In the genomic region with DNA sequence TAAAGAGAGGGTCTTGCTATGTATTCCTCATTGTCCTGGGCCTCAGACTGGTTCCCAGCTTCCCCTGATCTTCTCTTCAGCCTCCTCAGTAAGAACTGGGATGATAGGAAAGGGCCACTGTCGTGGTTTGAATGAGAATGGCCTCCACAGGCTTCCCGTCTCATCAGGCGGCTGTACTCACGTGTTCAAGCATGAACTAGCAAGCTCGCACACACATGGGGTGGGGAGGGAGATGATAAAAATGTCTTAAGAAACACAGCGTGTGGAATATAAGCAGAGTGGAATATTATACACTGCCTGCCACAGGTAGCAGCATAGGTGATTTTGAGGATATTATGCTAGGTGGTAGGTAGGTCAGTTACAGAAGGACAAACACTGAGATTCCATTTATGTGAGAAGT, we compare ENCODE assay signal across 7 mouse cellular contexts. TPM values are rescaled to one million over a fixed set of nuclear protein-coding genes. Genes with fewer than 3 reads are reported as not detected.
DNase-seq lines count a peak whose midpoint lies in the region; ATAC-seq and TF ChIP-seq lines count a peak whose summit lies in the region.

No protein-coding gene starts in this region.

- no peak for TF ChIP-seq CTCF in lung, embryonic 14.5 days (IDR thresholded peaks at IDR 0.05; ENCODE audit: low read depth)
- TF ChIP-seq CTCF in olfactory bulb, adult 2 months (IDR thresholded peaks at IDR 0.05; ENCODE audit: insufficient read depth, low read depth, low read length): no peak

- 0 out of 2 replicates have a peak, but pooled peaks cover 4% of the 10 kb centered on the region for H3K4me1 ChIP-seq in lung, embryonic 14.5 days (ENCODE audit: insufficient read depth)
- peaks cover 20% of the 10 kb centered on the region for H3K4me1 ChIP-seq in embryonic facial prominence, embryonic 15.5 days
- peaks cover 19% of the 10 kb centered on the region for H3K4me1 ChIP-seq in limb, embryonic 10.5 days
- peaks cover 16% of the 10 kb centered on the region for H3K4me1 ChIP-seq in olfactory bulb, adult 2 months (ENCODE audit: control insufficient read depth, insufficient read depth, low read length)

- peak overlapping the region; percentile 63; the same call in 1 of the 2 replicates for H3K9ac ChIP-seq in lung, embryonic 14.5 days
- H3K9ac ChIP-seq in embryonic facial prominence, embryonic 15.5 days: no peak overlapping the region

- no peak for DNase-seq in lung, embryonic 14.5 days
- no peak for DNase-seq in lung, postnatal 36 days
- DNase-seq in limb, embryonic 10.5 days (ENCODE audit: low spot score): no peak
- DNase-seq in adrenal gland, postnatal 36 days: no peak
- DNase-seq in left cerebral cortex, adult 18-20 months (ENCODE audit: low spot score in 2 of 2): no peak

- peak overlapping the region; percentile 48 for H3K4me3 ChIP-seq in lung, embryonic 14.5 days (ENCODE audit: low read depth, low read length)
- H3K4me3 ChIP-seq in embryonic facial prominence, embryonic 15.5 days (replicated peaks): peak overlapping the region; percentile 49
- peak overlapping the region; percentile 64 for H3K4me3 ChIP-seq in limb, embryonic 10.5 days
- no peak overlapping the region for H3K4me3 ChIP-seq in olfactory bulb, adult 2 months (ENCODE audit: insufficient read depth, low read depth, low read length)

- H3K4me2 ChIP-seq in lung, embryonic 14.5 days: peak overlapping the region; percentile 78
- H3K4me2 ChIP-seq in embryonic facial prominence, embryonic 15.5 days (replicated peaks): peak overlapping the region; percentile 76

- no peak overlapping the region for H3K27ac ChIP-seq in lung, embryonic 14.5 days (ENCODE audit: low read depth)
- 0 out of 2 replicates have a peak overlapping the region, but pooled peaks have one; percentile 79 for H3K27ac ChIP-seq in embryonic facial prominence, embryonic 15.5 days (replicated peaks)
- peak overlapping the region; percentile 83; the same call in 1 of the 2 replicates for H3K27ac ChIP-seq in limb, embryonic 10.5 days
- H3K27ac ChIP-seq in olfactory bulb, adult 2 months (ENCODE audit: insufficient read depth, low read depth, low read length): peak overlapping the region; percentile 90; the same call in 1 of the 2 replicates

- H3K36me3 ChIP-seq in lung, embryonic 14.5 days (ENCODE audit: insufficient read depth): peaks cover 8% of the 10 kb centered on the region; the same call in 1 of the 2 replicates
- H3K36me3 ChIP-seq in embryonic facial prominence, embryonic 15.5 days: peaks cover 7% of the 10 kb centered on the region
- H3K36me3 ChIP-seq in limb, embryonic 10.5 days: 0 out of 2 replicates have a peak, but pooled peaks cover 2% of the 10 kb centered on the region

- ATAC-seq in lung, embryonic 14.5 days (ENCODE audit: insufficient read depth): no peak
- ATAC-seq in embryonic facial prominence, embryonic 15.5 days (ENCODE audit: insufficient number of reproducible peaks, low FRiP score, low TSS enrichment, low read depth): no peak

- no peaks in the 10 kb centered on the region for H3K9me3 ChIP-seq in lung, embryonic 14.5 days (ENCODE audit: low read depth, low read length)
- H3K9me3 ChIP-seq in embryonic facial prominence, embryonic 15.5 days (replicated peaks): no peaks in the 10 kb centered on the region
- no peaks in the 10 kb centered on the region for H3K9me3 ChIP-seq in limb, embryonic 10.5 days (replicated peaks)

- WGBS in lung, embryonic 14.5 days: 67% methylated on average over 6 of the region's 6 CpGs
- 65% methylated on average over 6 of the region's 6 CpGs for WGBS in embryonic facial prominence, embryonic 15.5 days
- WGBS in limb, embryonic 10.5 days: 80% methylated on average over 6 of the region's 6 CpGs
- 60% methylated on average over 6 of the region's 6 CpGs for WGBS in olfactory bulb, adult 2 months

- no peaks in the 10 kb centered on the region for H3K27me3 ChIP-seq in lung, embryonic 14.5 days (ENCODE audit: insufficient read depth, low read length)
- no peaks in the 10 kb centered on the region for H3K27me3 ChIP-seq in embryonic facial prominence, embryonic 15.5 days
- no peaks in the 10 kb centered on the region for H3K27me3 ChIP-seq in limb, embryonic 10.5 days (ENCODE audit: low read depth, poor library complexity, severe bottlenecking)

- TF ChIP-seq POLR2A in olfactory bulb, adult 2 months (IDR thresholded peaks at IDR 0.05; ENCODE audit: insufficient read depth, low read depth, low read length): no peak

RNA-seq across cellular contexts. Expression of gene Neil1, which starts 0.9 kb away (rescaled TPM):
- polyA plus RNA-seq in lung, embryonic 14.5 days (2014; fragmentation: Nextera tagmentation; extraction: Ambion mirVana): 5.9 and 7.1 TPM in 2 replicates
- polyA plus RNA-seq in embryonic facial prominence, embryonic 15.5 days (2015; fragmentation: Nextera tagmentation; extraction: Ambion mirVana): 9.8 and 9.9 TPM in 2 replicates
- polyA plus RNA-seq in limb, embryonic 10.5 days (2016; fragmentation: Nextera tagmentation; extraction: Ambion mirVana): 6.1 and 6.9 TPM in 2 replicates
- polyA plus RNA-seq in olfactory bulb, adult 2 months (2012; ENCODE audit: insufficient read depth, insufficient read length, low replicate concordance, missing spikeins): not detected in 2 replicates
- 10 to 100 TPM in 1 of 2 experiments, 1 to 10 TPM in 1; 9.8 to 10.9 TPM for total RNA-seq in adrenal gland, postnatal 36 days (2021)
- 1 to 10 TPM; 8.5 TPM for total RNA-seq in left cerebral cortex, adult 18-20 months (2021)

RNA-seq across cellular contexts. Expression of gene Commd4, which starts 9.1 kb away (rescaled TPM):
- 78.5 and 79.2 TPM in 2 replicates for polyA plus RNA-seq in lung, embryonic 14.5 days (2014; fragmentation: Nextera tagmentation; extraction: Ambion mirVana)
- 97.6 and 105 TPM in 2 replicates for polyA plus RNA-seq in embryonic facial prominence, embryonic 15.5 days (2015; fragmentation: Nextera tagmentation; extraction: Ambion mirVana)
- polyA plus RNA-seq in limb, embryonic 10.5 days (2016; fragmentation: Nextera tagmentation; extraction: Ambion mirVana): 106 and 107 TPM in 2 replicates
- polyA plus RNA-seq in olfactory bulb, adult 2 months (2012; ENCODE audit: insufficient read depth, insufficient read length, low replicate concordance, missing spikeins): not detected in 2 replicates
- 10 to 100 TPM; 48.2 to 58.0 TPM for total RNA-seq in adrenal gland, postnatal 36 days (2021)
- total RNA-seq in left cerebral cortex, adult 18-20 months (2021): 10 to 100 TPM; 80.9 to 92.2 TPM

RNA-seq across cellular contexts. Expression of gene Man2c1, which starts 18.5 kb away (rescaled TPM):
- polyA plus RNA-seq in lung, embryonic 14.5 days (2014; fragmentation: Nextera tagmentation; extraction: Ambion mirVana): 44.2 and 45.2 TPM in 2 replicates
- polyA plus RNA-seq in embryonic facial prominence, embryonic 15.5 days (2015; fragmentation: Nextera tagmentation; extraction: Ambion mirVana): 72.5 and 78.0 TPM in 2 replicates
- polyA plus RNA-seq in limb, embryonic 10.5 days (2016; fragmentation: Nextera tagmentation; extraction: Ambion mirVana): 62.2 and 72.1 TPM in 2 replicates
- not detected in 2 replicates for polyA plus RNA-seq in olfactory bulb, adult 2 months (2012; ENCODE audit: insufficient read depth, insufficient read length, low replicate concordance, missing spikeins)
- total RNA-seq in adrenal gland, postnatal 36 days (2021): 100 to 1,000 TPM; 109 to 121 TPM
- total RNA-seq in left cerebral cortex, adult 18-20 months (2021): 100 to 1,000 TPM; 127 to 138 TPM

Comparison
In these comparisons a context has a peak if more than half of its experiments do, and no peak if none do; other contexts are left out.
1. RNA of gene Commd4, which starts 9.1 kb away (polyA plus RNA-seq): 106 to 107 TPM in limb, embryonic 10.5 days, 97.6 to 105 TPM in embryonic facial prominence, embryonic 15.5 days and 78.5 to 79.2 TPM in lung, embryonic 14.5 days; not detected in olfactory bulb, adult 2 months; every median in the first group is over 10 times any median in the second.
2. RNA of gene Man2c1, which starts 18.5 kb away (polyA plus RNA-seq): 72.5 to 78.0 TPM in embryonic facial prominence, embryonic 15.5 days, 62.2 to 72.1 TPM in limb, embryonic 10.5 days and 44.2 to 45.2 TPM in lung, embryonic 14.5 days; not detected in olfactory bulb, adult 2 months; every median in the first group is over 10 times any median in the second.